Mouse (Mus musculus) testis, adult 2 months (tissue): ENCODE results near the gene Ranbp9.
A peak's percentile ranks its signal among the peaks of the same experiment; 100 is the strongest.

ENCODE experiments used
- CTCF ChIP-seq: fragments of 200-500 bp; IDR thresholded peaks from 2 replicates; pipeline ENCODE4 v1.5.1; 2012; ENCODE audit warnings: low read depth, mild to moderate bottlenecking, inconsistent platforms, low read length, moderate library complexity; ENCODE audit not compliant: control insufficient read depth, insufficient read depth, insufficient replicate concordance
- POLR2A ChIP-seq: fragments of 200-500 bp; IDR thresholded peaks from 2 replicates; pipeline ENCODE4 v1.6.1; 2012; ENCODE audit warnings: low read depth, mild to moderate bottlenecking, inconsistent platforms, low read length, moderate library complexity; ENCODE audit not compliant: control insufficient read depth

GRCm38 (mm10) chr13:43480957-43481858 lies at the start of gene Ranbp9:
- TF ChIP-seq POLR2A (peak; percentile 56; the same call in 1 of the 2 replicates), CTCF (no peak)
